Mouse (Mus musculus): ENCODE results near the gene Zfp507. TPM values are rescaled to one million over a fixed set of nuclear protein-coding genes. Genes with fewer than 3 reads are reported as not detected.

Zfp507 gene
- total RNA-seq, 2 experiments from 2014 or later: 14.2 to 14.9 TPM

DNA sequence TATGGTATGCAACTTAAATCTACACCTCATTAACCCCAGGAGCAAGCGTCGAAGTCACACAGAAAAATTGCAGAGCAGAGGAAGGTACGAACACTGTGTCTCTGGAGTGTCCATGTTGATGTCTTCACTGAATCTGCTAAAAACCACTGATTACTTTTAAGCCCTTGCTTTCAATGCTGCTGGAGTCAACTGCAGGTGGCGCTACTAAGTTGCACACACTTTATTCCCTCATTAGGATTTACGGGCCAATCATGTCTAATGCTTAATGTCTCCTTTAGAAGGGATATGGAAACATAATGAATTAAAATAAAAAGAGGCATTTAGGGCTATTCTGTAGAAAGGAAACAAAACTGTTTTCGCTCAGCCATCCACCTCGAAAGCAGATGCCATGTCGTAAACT lies 12.6 kb downstream of the Zfp507 start:
- intact Hi-C loops (cut with DNase I): no loop called here
- DNase-seq: peak in 1 of 2 experiments; percentile 21

DNA sequence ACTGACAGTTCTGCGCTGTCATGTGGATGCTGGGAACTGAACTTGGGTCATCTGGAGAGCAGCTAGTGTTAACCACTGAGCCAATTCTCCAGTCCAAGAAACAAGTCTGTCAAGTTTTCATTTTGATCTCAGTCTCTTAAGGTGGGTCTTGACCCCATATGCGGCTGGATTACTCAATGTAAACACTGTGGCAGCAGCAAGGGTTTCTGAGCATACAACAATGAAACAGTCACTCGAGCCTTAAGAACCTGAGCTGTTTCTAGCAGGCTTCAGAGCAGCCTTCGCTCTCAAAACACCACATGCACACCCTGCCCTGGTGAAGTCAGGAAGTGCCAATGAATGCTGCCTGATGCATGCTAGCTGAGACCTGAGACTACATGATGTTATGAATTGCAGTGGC lies 17.2 kb downstream of the Zfp507 start:
- intact Hi-C loops (cut with DNase I): no loop called here
- no peak for DNase-seq

DNA sequence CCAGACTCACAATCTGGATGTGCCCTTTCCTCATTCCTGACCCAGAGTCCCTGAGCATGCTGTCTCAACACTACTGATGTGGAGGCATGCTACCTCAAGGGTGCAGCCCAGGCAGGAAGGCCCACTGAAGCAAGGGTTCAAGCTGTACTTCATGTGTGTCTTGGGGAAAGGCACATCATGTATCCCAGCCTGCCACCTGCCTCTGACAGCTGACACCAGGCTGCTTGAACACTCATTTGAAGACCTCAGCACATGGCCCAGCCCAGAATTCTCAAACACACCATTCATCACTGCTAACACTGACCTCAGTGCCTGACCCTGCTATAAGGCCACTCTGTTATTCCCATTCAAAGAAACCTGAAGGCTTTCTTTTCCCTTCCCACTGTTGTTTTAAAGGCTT lies 20.6 kb downstream of the Zfp507 start:
- intact Hi-C loops (cut with DNase I): no loop called here

DNA sequence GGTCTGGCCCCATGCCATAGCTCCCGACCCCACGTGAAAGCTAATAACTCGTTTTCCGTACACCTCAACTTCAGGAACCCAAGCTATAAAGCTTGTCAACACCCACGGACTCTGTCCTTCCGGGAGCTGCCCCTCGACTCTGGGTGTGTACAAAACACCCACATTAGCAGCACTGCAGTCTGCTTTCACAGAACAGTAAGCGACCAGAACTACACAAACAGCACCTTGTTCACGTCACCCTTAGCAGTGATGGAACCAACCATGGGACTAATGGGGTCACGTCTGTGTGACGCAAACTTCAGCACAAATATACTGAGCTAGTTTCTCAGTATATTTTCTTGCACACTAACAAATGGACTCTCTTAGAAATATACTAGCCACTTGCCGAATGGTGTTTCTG lies 28.7 kb downstream of the Zfp507 start:
- DNase-seq: no peak
- intact Hi-C loops (cut with DNase I): no loop called here

More for the DNA sequence above, 20.6 kb downstream of the Zfp507 start:
- no peak for DNase-seq

DNA sequence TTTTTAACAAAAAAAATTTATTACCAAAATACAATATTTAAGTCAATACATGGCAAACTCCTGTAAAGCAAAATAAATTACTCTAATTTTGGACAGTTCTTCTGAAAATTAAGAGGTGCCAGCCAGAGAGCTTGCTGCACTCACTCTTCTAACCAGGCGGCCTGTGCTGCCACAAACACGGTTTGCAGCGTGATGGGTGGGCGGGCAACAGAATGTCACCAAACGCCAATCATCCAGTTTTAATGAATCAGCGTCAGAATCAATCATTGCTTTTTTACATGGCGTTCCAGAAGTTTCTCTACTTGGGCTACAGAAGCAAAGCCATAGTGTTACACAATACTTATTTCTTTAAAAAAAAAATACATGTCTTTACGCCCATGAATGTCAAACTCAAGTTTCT lies 30.5 kb downstream of the Zfp507 start:
- intact Hi-C loops (cut with DNase I): no loop called here
- no peak for DNase-seq

DNA sequence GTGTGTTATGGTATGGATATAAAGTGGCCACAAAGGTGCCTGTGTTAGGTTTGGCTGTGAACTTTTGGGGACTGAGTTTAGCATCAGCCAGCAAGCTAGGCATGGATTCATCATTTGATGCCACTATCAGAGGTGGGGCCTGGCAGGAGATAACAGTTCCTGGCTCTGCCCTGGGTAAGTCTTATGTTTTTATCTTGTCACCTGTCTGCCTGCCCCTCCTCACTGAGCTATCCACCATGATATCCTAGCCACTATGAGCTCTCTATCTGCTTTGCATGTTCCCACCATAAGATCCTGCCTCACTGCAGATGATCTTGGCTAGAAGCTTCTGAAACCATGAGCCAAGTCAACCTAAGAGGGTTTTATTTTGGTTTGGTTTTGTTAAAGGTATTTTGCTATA lies 31.7 kb downstream of the Zfp507 start:
- no peak for DNase-seq
- intact Hi-C loops (cut with DNase I): no loop called here

DNA sequence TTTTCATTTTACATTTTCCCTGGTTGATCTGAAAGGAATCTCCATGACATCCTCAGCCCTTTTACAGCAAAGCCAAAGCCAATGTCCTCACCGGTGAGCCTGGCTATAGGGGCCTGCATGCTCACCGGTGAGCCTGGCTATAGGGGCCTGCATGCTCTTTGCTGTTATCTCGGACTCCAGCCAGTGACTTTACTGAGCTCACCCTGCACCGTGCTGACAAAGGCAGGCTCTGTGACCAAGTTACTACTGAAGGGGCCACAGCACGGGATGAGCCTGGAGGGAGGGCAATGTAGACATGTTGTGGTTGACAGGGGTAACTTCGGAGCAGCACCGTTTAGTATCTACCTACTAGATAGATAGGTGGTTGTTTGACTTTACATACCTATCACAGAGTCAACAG lies 32.7 kb downstream of the Zfp507 start:
- DNase-seq: no peak
- intact Hi-C loops (cut with DNase I): no loop called here

DNA sequence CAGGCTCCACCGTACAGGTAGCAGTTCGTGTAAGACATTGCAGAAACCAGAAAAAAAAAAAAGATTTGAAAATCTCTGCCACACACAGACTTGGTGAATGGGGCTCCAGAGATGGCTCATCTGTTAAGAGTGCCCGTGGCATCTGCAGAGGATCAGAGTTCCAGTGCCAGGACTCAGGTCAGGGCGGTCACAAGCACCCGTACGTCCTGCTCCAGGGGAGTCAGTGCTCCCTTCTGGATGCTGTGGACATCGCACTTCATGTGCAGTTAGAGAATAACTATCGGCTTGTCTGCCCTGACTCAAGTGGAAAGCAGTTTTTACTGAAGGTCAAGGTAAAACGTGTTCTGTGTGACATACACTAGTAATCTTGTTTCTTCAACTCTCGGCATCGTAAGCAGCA lies 38.3 kb downstream of the Zfp507 start:
- DNase-seq: no peak
- intact Hi-C loops (cut with DNase I): no loop called here

DNA sequence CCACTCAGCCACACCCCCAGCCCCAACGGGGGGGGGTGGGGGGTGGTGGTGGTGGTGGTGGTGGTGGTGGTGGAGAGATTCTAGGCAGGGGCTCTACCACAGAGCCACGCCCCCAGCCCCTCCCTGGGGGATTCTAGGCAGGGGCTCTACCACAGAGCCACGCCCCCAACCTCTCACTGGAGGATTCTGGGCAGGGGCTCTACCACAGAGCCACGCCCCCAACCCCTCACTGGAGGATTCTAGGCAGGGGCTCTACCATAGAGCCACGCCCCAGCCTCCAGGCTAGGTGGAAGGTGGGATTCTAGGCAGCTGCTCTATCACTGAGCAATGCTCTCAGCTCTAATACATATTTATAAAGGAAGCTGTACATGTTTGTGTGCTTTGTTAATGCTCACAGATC lies 41.0 kb downstream of the Zfp507 start:
- no peak for DNase-seq

DNA sequence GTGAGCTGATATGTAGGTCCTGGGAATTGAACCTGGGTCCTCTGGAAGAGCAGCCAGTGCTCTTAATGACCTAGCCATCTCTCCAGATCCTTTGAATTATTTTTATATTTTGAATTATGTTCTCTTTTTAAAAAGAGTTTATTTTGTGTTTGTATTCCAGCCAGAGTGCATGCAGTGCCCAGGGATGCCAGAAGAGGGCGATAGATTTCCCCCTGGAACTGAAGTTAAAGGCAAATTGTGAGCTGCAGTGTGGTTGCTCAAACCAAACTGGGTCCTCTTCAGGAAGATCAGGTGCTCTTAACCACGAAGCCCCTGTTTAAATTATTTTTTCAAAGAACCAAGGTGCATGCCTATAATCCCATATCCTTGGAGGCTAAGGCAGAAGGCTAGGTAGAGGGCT lies 43.2 kb downstream of the Zfp507 start:
- intact Hi-C loops (cut with DNase I): no loop called here
- no peak for DNase-seq

More for the DNA sequence above, 41.0 kb downstream of the Zfp507 start:
- intact Hi-C loops (cut with DNase I): no loop called here

DNA sequence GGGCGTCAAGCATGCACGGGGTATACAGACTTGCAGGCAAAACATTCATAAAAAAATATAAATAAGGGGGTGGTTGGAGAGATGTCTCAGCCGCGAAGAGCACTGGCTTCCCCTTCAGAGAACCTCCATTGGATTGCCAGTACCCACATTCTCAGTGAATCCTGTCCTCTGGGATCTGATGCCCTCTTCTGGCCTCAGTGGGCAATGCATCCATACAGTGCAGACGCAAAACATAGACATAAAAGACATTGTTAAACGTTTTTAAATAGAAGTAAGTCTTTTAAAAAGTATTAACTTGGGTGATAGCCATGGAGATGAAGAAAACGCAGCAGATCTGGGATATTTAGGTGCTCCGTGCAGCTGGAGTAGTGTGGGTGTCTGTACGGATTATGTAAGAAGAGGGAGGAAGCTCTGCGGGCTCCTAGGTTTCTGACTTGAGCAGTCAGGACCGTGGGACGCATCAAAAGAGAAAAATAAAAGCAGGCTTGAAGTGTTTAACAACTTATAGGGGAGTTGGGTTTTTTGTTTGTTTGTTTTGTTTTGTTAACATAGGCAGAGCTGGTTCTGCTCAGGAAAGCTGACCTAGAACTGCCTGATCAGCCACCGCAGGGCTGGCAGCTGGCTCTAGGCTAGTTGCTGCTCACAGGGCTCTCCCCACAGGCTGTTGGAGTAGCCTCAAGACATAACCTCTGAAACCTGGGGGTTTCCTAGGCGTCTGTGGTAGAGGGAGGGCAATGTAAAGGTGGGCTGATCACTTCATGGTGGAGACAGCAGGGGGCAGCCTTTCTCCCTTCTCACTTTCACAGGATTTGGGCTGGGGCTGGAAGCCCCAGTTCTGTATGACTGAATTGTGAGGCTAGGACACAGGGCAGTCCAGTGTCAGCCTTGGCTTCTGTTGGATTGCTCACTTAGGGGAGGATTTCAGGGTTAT lies 46.0 kb downstream of the Zfp507 start:
- intact Hi-C loops (cut with DNase I): no loop called here
- no peak for DNase-seq

DNA sequence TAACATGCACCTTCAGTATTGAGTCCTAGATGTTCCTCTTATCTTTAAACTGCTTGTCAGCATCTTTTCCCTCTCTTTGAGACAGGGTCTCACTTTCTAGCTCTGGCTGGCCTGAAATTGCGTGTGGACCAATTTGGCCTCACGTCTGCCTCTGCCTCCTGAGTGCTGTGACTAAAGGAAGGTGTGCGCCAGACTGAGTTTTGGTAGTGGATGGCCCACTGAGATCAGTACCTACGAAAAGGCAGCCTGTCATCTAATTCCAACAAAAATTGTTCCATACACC lies 48.0 kb downstream of the Zfp507 start:
- DNase-seq: no peak
- intact Hi-C loops (cut with DNase I): loop anchor here (5.0 kb wide), 1 partner anchor 47 kb away; the partner anchor contains the start of gene Zfp507

DNA sequence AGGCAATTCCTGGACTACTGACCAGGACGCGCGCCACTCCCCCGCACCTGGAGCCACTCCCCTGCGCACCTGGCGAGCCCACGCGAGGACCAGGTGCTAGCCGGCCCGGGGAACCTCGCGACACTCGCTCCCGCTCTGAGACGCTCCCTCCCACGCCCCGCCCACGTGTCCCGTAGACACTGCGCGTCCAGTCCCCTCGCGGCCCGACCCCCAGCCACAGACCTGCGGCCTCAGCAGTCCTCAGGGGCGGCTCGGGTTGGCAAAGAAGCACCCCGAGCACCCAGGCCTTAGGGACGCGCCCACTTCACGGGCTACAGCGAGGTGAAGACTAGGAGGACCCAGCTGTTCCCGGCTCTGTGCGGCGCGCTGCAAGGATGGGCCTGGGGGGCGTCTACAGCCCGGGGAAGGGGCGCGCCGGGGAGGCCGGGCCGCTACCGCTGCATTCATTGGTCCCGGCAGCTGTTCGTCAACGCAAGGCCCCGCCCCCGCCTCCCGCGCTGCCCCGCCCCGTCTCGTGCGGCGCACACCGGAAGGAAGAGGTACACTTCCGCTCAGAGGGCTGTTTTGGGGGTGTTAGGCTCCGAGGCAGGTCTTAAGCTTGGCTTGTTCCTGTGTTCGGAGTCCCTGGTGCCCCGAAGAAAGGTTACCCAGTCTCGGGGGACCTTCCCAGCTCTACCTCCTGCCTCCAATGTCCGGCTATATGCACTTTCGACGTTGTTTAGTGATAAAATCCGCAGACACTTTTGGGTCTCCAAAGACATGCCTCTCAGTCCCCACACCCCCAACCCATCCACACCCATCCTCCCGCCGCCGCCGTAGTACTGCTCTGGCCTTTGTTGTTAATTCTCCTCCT lies 48.5 kb downstream of the Zfp507 start, which contains the start of gene Dpy19l3:
Gene Dpy19l3, minus strand, starts transcription at position 422 of the 853 bp plus-strand sequence.
- peak; percentile 89 to 93 for DNase-seq
- intact Hi-C loops (cut with DNase I): loop anchor here (5.0 kb wide), 1 partner anchor 48 kb away; the partner anchor contains the start of gene Zfp507

DNA sequence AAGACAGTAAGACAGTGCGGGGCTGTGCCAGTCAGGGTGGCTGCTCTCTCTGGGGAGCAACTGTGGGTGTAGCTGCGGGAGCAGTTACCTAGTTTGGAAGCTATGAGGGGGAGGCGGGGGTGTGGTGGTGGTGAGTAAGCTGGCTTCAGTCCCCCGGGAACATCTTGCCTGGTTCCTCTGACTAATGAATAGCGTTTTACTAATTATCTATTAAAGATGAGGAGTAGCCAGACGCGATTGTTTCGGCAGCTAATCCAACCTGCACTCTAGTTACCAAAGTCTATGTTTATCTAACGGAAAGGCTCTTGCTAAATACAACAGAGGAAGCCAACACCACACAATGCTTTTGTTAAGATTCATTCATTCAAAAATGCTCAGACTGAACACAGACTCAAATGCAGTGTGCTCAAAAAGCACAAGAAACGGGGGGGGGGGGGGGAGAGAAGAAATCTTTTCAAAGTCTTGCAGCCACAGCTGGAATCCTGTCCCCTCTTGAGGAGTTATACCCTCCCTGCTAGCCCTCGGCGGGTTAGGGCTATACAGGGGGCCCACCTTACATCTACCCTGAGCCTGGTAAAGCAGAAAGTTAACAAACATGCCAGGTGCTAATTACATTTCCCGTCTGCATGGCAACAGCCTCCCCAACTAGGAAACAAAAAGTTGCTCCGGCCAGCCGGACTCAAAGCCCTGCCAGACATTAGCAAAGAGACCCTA lies 49.3 kb downstream of the Zfp507 start:
- intact Hi-C loops (cut with DNase I): loop anchor here (5.0 kb wide), 1 partner anchor 49 kb away; the partner anchor contains the start of gene Zfp507
- no peak for DNase-seq

DNA sequence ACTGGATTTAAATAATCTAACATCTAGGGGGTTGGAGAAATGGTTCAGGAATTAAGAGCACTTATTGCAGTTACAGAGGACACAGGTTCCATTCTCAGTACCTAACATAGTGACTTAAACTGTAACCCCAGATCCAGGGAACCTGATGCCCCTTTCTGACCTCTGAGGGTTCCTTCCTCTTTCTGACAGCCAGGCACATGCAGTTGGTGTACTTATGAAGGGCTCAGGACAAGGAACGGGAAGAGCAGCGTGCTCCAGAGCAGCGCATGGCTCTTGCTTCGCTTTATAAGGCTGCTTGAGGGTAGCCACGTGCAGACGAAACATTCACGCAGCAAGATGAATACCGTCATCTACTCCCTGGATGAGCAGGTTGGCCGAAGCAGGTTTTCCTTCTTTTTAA lies 51.9 kb downstream of the Zfp507 start:
- no peak for DNase-seq
- intact Hi-C loops (cut with DNase I): loop anchor here (5.0 kb wide), 1 partner anchor 51 kb away; the partner anchor contains the start of gene Zfp507

DNA sequence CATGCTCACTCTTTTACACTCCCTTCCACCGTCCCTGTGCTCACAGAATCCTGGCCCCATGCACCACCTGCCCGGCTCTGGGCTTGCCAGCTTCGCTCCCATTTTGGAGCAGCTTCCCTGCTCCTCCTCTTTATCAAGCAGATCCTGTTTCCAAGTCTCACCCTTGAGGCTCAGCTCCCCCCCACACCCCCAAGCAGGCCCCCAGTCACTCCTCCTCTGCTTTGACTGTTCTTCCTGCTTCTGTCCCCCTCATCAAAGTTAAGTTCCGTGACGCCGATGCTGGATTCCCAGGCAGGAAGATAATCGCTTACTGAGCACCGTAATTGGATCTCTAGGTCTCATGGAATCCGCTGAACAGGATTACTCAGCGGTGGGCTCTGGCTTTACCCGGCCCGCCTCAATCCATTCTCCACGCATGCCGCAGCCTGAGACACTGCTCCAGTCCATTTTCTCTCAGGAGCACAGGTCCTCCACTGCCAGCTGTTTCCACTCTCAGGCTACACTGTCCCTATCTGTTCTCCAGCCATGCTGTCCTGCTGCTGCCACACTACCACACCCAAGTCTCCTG lies 55.3 kb downstream of the Zfp507 start:
- intact Hi-C loops (cut with DNase I): no loop called here

DNA sequence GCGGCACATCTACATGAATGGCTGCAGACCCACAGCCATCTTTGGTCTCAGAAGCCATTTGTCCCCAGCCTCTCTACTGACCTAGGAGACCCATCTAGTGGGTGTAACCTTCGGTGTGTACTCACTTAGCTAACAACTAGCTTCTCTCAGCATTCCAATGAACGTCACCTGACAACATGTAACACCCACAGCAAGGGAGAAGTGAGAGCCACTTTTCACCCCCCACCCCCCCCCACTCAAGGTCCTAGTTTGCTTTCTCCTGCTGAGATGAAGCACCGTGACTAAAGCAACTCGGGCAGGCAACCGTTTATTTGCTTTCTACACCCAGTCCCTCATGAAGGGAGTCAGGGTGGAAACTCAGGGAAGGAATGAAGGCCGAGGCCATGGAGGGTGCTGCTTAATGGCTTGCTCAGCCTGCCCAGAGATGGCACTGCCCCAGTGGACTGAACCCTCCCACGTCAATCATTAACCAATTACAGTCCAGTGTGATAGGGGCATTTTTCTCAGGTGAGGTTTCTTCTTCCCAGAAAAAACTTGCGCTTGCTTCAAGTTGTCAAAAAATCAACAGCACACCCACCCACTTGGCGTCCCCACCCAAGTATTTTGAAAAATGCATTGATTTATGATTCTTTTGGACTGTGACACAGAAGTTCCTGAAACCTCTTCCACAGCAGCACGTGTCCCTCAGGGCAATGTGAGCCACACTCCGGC lies 56.0 kb downstream of the Zfp507 start:
- intact Hi-C loops (cut with DNase I): no loop called here

More for the DNA sequence above, 55.3 kb downstream of the Zfp507 start:
- DNase-seq: no peak

DNA sequence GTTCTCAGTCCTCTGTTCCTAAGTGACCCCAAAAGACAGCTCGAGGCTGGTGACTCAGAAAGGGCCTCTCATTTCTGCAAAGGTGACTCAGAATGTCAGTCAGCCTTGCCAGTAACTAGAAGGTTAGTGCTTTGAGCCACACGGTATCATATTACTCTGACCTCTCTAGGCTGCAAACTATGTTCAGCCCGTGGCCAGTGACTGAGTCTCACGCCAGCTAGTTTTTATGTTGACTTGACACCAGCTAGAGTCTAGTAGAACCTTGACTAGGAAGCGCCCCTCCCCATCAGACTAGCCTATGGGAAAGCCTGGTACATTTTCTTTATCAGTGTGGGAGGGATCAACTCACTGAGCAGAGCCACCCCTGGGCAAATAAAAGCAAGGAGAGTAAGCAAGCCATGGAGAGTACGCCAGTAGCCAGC lies 57.5 kb downstream of the Zfp507 start:
- no peak for DNase-seq

More for the DNA sequence above, 56.0 kb downstream of the Zfp507 start:
- no peak for DNase-seq

DNA sequence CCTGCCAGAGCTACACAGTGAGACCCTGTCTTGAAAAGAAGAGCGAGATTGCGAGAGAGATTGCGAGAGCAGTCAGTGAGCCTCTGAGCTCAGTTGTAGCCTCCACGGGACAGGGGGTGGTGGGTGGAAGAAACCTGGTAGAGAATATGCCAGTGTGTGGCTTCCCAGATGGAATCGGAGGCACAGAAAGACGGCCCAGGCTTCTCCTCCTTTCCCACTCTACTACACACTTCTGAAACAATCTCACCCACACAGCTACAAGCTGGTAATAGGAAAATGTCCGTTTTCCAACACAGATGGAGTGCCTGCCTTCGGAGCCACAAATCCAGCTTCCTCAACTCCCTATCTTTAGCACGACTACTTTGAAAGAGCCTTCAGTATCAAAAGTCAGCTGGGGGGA lies 58.0 kb downstream of the Zfp507 start:
- intact Hi-C loops (cut with DNase I): no loop called here
- DNase-seq: no peak

More for the DNA sequence above, 57.5 kb downstream of the Zfp507 start:
- intact Hi-C loops (cut with DNase I): no loop called here

DNA sequence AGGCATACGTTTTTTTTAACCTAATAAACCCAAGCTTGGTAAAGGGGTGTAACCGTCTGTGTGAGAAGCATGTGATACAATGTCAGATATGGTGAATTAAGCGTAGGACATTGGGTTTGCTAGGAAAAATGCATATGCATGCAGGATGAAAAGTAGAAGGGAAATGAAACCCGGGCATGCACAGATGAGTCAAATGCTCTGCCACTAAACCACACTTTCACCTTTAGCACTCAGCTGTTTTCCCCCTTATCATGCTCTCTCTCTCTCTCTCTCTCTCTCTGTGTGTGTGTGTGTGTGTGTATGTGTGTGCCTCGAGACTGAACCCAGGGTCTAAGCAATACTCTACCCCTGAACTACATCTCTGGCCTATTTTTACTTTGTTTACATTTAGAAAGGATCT lies 60.5 kb downstream of the Zfp507 start:
- DNase-seq: no peak
- intact Hi-C loops (cut with DNase I): no loop called here

Measured in heart, postnatal 14 days (tissue).